Mouse (Mus musculus): ENCODE results near the gene Mgat5.

The Mgat5 gene

DNA sequence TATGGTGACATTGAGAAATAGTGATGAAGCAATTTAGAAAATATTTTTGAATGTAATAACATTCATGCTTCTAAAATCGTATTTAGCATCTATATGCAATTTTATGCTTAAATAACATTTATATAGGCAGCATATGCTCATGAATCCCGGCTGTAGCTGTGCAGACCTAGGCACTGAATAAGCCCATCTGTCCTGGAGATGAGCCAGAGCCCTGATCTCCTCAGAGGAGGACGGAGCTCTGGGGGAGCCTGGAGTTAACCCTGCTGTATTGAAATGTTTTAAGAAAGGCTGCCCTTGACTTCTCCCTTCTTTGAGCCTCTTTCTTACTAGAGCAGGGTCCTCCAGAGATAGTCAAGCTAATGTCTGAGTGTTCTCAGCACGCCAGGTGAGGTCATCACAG lies 217.8 kb downstream of the Mgat5 start:
- DNase-seq (ENCODE audit: low read depth in 1 of 2, low spot score in 2 of 2), result no peak

DNA sequence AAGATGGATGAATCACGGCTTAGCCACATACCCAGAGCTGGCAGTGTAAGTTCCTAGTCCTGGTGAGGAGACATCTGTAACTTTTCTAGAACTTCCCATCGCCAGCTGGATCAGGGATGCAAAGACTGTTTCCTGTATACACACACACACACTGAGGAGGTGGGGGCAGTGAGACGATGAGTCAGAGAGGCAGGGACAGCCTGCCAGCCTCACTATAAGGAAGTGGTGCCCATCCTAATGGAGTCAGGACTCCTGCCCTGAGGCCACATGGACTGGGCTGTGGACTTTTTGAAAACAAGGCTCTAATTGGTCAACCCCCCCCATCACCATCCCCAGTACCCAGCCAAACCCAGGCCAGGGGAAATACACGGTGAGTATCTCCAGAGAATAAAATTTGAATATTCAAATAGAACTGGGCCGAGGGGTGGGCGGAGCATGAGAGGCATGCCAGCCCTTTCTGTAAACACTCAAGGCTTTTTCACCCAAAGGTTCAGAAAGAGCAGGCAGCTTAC lies 220.3 kb downstream of the Mgat5 start:
- DNase-seq (ENCODE audit: low read depth in 1 of 2, low spot score in 2 of 2), result peak in 1 of 2 experiments; percentile 2

DNA sequence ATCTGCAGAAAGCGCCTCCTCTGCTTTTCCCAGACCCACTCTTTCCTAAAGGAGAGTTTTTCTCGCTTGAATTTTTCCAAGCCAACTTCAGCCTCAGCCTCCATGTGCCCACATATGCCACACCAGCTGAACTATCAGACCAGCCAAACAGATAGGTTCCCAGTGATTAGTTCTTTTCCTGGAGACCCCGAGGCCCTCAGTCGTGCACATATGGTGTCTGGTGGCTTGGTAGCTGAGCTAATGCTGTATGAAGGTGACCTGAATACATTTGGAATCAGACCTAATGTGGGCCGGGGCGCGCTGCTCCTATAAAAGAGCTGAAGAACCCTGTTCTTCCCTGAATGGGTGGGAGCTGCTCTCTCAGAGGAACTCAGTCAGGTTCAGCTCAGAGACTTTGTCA lies 225.5 kb downstream of the Mgat5 start:
- DNase-seq (ENCODE audit: low read depth in 1 of 2, low spot score in 2 of 2), result no peak

DNA sequence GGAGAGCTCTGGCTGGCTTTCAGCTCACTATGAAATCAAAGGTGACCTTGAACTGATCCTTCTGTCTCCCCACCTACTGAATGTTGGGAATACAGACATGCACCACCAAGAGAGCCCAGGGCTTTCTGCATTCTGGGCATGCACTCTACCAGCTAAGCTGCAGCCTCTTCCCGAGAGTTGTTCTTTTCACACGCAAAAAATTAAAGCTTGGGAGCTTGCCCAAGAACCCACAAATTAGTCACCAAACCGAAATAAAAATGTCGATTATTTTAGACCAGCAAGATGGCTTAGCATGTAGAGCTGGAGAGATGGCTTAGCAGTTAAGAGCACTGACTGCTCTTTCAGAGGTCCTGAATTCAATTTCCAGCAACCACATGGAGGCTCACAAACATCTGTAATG lies 230.0 kb downstream of the Mgat5 start:
- no peak for DNase-seq (ENCODE audit: low read depth in 1 of 2, low spot score in 2 of 2)

DNA sequence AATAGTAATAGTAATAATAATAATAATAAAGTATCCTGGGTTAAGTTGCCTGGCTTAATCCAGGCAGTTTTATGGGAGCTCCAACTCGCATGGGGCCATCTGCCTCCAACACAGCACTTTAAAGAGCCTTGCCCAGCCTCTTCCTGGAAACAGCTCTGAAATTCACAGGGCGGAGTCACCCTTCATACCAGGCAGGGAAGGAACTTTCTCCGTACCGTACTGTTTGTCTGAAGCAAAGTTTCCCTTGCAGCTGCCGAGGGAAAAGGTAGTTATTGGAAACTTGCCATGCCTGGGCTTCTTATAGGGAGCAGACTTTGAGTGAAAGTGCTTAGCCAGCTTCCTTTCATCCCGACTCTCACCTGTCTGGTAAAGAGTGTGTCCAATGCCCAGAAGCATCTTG lies 232.3 kb downstream of the Mgat5 start:
- no peak for DNase-seq (ENCODE audit: low read depth in 1 of 2, low spot score in 2 of 2)

DNA sequence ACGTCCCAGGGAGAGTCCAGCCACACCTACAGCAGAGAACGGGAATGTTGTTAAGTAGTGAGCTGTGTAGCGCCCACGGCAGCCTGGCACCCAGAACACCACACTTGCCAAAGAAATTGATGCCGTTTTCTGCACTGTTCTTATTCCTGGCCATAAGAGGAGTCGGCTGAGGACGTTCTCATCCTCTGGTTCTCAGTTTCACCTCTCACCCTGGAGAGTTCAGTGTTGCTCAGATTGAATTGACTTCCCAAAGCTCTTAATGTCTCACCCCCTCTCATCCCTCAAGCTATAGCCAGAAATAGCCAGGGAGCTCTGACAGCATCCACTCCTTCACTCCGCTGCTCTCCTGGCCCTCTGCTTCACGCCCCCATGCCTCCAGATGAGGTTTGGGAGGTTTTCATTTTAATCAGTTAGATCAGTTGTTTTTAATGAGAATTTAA lies 234.7 kb downstream of the Mgat5 start:
- no peak for DNase-seq (ENCODE audit: low read depth in 1 of 2, low spot score in 2 of 2)

DNA sequence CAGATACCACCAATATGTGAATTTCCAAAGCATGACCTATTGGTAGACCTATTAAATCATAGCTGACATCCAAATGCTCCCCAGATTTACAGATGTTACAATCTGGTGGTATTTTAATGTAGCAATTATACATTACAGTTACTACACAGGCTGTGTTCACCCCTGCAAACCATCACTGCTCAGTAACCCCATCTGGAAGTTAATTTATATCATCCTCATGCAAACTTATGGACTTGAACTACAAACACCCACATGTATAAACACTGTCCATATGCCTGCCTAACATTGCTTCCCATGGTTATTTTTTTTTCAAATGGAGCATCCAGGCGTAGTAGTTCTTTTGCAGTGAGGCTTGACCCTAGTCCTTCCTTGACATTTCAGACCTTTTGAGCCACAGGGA lies 236.2 kb downstream of the Mgat5 start:
- DNase-seq (ENCODE audit: low read depth in 1 of 2, low spot score in 2 of 2), result no peak

DNA sequence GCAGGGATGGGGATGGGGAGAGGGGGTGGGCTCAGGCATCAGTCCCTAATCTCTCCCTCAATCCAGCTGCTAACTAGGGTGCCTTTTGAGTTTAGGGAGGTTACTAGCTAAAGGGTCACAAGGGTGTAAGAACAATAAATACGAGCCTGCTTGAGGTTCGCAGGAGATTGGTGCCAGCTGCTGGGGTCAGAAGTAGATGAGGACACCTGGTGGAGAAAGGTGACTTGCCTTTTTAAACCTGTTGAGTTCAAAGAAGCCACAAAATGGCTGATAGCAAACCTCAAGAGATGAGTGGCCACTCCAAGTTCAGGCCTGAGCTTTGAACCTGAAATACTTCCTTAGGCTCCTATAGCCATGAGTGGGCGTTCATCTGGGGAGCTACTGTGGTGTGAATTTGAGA lies 236.9 kb downstream of the Mgat5 start:
- DNase-seq (ENCODE audit: low read depth in 1 of 2, low spot score in 2 of 2), result no peak

DNA sequence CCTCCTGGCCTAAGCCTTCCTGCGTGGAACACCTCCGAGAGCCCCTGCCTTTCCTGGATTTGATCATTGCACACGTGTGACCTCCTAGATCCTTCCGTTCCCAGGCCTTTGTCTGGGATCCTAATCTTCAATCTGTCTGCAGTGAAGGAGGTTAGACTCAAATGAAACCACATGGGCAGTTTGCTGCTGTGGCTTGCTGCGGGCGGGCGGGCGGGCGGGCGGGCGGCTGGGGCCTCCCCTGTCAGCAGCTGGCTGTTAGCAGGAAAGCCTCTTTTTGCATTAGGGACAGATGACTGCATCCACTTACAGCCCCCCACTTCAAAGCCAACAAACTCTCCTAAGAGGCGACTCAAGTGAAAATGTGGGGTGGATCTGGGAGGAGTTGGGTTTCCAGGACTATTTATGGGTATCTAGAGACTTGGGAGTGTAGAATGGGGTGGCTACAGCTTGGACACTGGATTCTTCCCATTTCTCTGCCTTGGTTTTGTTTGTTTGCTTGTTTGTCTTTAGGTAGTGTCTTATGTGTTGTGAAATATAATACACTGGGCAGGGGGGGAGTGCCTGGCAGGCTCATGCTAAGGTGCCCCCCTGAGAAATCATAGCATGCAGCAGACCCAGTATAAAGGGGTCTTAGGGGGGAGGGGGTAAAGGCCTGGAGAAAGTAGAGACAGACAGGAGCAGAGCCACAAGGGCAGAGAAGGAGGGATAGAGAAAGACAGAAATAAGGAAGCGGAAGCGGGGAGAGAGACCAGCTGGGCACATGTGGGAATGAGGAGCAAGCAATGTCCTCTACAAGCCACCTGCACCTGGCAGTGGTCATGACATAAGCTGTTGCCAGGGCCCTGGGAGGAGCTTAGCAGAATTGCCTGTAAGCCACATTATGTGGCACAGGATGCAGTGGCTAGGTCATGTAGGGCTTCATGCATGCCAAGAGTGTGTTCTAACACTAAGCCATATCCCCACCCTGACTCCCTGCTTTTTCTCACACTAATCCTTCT lies 238.4 kb downstream of the Mgat5 start:
- DNase-seq (ENCODE audit: low read depth in 1 of 2, low spot score in 2 of 2), result no peak

DNA sequence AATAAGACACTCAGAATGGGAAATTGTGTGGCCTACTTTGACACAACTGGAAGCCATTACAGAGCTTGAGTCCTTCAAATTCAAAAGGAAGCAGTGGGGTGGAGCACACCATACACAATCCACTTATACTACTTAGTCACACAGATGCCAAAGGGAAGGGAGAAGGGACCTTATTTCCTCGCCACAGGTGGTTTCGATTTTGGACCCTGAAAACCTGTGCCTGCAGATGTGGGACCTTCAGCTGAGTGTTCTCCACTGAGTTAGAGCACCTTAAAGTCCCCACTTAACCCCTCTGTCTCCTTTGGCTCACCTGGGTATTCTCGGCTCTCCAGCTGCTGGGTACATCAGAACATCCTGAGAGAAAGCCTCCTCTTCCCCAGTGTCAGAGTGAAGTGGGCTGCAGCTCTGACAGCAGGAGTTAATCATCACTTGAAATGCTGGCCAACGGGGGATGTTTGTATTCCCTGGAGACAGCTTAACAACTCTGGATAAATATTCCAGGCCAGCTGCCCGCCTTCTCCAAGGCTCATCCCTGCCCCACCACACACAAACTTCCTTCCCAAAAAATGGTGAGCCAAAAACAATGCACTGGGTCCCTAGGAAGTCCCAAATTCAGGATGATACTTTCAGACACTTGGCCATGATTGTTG lies 240.1 kb downstream of the Mgat5 start:
- DNase-seq (ENCODE audit: low read depth in 1 of 2, low spot score in 2 of 2), result no peak

DNA sequence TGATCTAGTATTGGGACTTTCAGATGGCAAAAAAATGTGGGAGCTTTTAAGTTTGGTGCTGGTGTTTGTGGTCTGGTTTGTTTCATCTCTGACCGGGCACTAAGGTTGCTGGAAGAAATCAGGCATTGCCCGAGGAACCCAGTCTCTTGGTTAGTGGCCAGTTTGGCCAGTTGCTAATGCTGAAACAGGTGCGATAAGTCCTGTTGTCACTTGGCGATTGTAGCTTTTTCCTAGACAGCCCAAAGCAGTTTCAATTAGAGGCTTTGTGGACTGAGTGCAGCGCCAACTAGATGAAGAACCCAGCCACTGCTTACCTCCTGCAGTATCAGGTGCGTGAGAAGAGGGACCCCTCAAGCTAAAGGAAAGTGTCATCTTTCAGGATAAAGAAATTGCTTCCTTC lies 248.6 kb downstream of the Mgat5 start:
- DNase-seq (ENCODE audit: low read depth in 1 of 2, low spot score in 2 of 2), result no peak

DNA sequence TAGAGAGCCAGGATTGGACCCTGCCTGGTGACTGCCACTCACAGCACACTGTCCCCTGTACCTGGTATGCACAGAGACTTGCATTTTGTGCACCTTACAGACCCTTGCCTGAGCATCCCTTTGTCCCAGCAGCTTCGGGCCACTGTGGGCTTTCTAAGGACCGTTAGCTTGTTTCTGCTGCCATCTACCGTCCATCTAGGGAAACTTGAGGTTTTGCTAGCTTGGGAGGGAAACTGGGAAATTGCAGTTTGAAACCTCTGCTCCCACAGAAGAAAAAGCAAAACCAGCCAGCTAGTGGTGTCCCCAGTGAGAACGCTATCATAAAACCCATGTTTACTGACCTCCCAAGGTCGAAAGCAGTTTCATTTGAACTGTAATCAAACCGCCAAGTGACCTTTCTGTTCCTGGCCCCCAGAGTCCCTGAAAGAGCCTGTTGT lies 254.2 kb downstream of the Mgat5 start:
- no peak for DNase-seq (ENCODE audit: low read depth in 1 of 2, low spot score in 2 of 2)

DNA sequence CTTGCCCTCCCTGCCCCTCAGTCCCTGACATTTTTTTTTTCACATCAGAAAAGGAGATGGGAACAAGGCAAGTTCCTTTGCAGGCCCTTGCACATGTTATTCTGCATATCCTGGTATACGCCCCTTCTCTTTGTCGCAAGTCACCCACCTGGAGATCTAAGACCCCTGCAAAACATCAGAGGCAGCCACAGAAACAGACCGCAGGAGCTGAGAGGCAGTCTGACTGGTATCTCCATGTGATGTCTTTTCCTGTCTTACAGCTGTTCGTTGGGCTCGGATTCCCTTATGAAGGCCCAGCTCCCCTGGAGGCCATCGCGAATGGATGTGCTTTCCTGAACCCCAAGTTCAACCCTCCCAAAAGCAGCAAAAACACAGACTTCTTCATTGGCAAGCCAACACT lies 254.8 kb downstream of the Mgat5 start:
- DNase-seq (ENCODE audit: low read depth in 1 of 2, low spot score in 2 of 2), result no peak

DNA sequence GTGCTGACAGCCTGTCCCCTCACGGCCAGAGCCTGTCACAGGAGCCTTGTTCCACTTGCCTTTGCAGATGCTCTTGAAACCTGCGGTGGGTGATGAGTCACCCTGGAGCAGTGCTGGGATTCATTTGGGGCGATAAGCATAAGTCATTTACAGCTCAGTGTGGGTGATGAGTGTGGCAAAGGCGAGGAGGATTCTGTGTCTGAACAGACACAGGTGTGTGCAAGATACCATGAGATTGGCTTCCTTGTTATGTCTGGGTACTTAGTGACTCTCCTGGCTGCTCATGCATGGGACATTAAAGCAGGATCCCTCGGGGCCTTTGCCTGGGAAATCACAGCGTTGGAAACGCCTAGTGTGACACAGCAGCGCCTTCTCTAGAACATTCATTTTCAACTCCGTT lies 256.2 kb downstream of the Mgat5 start:
- DNase-seq (ENCODE audit: low read depth in 1 of 2, low spot score in 2 of 2), result no peak

DNA sequence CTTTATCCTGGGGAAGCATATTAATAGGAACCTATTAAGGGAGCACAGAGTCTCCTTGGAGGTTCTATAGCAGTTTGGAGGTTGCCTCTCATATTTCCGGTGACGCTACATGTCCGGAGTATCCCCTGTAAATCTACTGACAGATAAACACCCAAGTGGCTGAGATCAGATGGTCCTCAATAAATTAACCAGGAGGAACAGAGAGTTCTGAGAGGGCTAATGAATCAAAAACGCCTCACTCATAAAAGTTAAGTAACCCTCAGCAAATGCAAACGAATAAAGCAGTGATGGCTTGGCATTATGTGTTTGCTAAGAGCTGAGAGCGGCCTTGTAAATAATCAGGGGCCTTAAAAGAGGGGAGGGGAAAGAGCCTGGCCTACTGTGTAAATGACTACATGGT lies 259.2 kb downstream of the Mgat5 start:
- no peak for DNase-seq (ENCODE audit: low read depth in 1 of 2, low spot score in 2 of 2)

DNA sequence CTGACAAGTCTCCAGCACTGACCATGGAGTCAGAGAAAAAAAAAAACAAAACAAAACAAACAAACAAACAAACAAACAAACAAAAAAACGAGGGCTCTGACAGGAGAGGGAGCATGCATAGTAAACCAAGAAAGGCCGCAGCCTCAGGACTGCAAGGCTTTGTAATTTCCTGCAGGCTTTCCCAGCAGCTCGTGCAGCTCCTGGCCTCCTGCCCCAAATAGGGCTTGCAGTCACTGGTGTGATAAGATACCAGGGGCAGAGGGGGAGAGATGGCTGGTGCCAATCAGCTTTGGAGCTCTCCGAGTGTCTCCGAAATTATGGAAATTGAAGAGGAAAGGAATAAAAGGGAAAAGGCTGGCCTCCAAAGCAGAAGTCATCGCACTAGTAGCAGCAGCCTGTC lies 260.5 kb downstream of the Mgat5 start:
- DNase-seq (ENCODE audit: low read depth in 1 of 2, low spot score in 2 of 2), result no peak

DNA sequence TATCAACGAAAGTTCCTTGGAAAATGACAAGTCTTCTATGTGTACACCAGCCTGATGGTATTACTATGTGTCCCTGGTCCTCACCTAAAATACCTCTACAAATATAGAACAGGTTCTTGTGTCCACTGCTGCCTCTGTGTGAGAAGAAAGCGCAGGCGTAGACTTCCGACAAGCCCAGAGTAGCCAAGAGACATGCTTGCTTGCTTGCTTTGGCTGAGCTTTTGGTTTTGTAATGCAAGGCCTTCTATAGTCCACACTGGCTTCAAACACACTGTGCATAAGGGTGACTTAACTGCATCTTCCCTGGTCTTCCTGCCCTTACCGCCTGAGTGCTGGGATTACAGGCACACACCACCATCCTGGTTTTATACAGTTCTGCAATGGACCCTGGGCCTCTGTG lies 262.4 kb downstream of the Mgat5 start:
- no peak for DNase-seq (ENCODE audit: low read depth in 1 of 2, low spot score in 2 of 2)

DNA sequence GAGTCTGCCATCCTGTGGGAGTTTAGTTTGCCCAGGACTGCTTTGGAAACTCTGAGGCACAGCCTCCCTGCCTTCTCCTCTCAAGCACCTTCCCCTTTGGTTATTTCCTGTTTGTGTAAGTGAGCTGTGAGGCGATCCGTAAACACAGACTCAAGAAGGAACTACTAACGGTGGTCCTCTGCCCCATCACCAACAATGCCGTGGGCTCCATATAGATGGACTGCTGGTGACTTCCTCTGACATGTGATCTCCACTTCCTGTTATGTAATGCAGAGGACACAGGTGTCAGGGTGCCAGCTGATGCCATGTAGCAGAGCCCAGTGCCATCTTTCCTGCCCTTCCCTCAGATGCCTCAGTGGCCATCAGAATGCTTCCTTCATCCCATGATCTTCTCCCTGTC lies 265.4 kb downstream of the Mgat5 start:
- no peak for DNase-seq (ENCODE audit: low read depth in 1 of 2, low spot score in 2 of 2)

DNA sequence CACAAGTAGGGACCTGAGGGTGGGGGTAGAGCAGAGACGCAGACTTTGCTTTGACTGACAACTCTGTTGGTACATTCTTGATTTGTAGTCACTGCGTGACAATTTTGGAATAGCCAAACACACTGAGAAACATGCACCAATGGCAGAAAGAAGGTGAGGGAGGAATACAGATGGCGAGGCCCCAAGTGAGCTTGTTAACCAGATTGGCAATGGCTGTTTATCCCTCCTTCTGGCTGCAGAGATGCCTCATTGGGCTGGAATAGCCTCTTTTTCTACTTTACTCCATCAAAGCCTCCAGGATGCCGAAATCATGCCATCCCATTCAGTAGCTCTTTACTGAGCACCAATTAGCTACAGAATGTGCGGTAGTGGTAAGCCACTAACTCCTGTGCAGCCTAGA lies 270.9 kb downstream of the Mgat5 start:
- DNase-seq (ENCODE audit: low read depth in 1 of 2, low spot score in 2 of 2), result no peak

DNA sequence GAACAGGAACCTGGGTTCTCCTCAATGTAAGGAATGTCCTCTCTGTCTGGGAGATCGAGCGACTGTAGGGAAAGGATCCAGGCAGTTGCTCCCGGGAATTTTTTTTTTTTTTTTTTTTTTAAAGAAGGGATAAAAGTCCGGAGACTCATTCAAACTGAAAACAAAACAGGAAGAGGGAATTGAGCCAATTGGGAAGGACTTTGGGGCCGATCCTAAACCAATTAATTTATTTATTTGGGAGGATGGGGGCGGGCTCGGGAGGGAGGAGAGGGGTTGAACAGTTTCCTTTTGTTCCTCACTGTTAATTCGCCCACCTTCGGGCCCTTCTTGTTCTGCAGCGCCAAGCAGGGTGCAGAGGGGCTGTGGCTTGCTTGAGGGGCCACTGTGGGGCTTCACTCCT lies 278.1 kb downstream of the Mgat5 start:
- DNase-seq (ENCODE audit: low read depth in 1 of 2, low spot score in 2 of 2), result no peak

DNA sequence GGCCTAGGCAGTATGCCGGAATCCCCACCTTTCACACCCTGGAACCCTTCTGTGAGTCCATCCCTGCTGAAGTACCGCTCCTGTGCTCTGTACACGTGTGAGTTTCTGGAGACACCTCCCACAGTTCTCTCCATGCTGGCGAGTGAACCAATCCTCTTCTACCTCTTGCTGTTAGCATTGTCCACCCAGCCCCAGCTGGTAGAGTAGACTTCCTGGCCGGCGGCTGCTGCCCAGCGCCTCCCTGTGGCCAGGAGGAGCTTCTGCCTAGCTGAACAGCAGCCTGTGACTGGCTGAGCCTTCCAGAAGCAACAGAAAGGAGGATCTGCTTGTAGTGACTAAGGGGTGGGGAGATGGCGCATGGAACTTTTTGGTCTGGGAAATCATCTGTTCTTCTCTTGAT lies 279.4 kb downstream of the Mgat5 start:
- DNase-seq (ENCODE audit: low read depth in 1 of 2, low spot score in 2 of 2), result no peak

DNA sequence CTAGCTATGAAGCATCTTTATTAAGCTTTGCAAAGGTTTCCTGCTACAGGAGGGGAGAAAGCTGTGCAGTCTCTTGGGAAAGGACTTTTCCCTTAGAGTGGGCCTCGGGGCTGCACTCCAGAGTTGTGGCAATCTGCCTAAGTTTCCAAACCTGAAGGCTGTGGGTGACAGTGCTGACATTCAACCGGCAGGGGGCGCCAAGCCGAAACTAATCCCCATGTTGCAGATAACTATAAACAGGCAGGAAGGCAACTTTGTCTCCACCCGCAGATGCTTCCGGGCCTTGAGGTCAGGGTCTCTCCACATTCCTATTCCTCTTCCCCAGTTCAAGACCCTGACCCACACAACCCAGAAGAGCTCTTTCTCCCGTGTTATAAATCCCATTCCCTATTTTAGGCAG lies 280.0 kb downstream of the Mgat5 start:
- peak in 1 of 2 experiments; percentile 5 for DNase-seq (ENCODE audit: low read depth in 1 of 2, low spot score in 2 of 2)

Data from monocyte, adult 2 months (primary cell).